Mouse (Mus musculus): Measurements from ENCODE around the gene Capg. TPM values are rescaled to one million over a fixed set of nuclear protein-coding genes. Genes with fewer than 3 reads are reported as not detected.

Capg gene
- polyA plus RNA-seq, 1 experiment: 67.8 TPM

- 50% methylated on average over 4 of the region's 4 CpGs for WGBS
- Histone ChIP-seq H3K4me3 (replicated peaks; ENCODE audit: extremely low read depth, low read depth, low read length) (no peak overlapping the region), H3K4me1 (ENCODE audit: control insufficient read depth, insufficient read depth, low read length) (peaks cover 5% of the 10 kb centered on the region; the same call in 1 of the 2 replicates)
- no peak for DNase-seq
- no peak for TF ChIP-seq POLR2A (IDR thresholded peaks at IDR 0.05; ENCODE audit: borderline replicate concordance, extremely low read depth, low read depth, low read length)
- TF ChIP-seq CTCF (IDR thresholded peaks at IDR 0.05; ENCODE audit: insufficient read depth, low read length): no peak
These were observed 66.1 kb downstream of the Capg start for GRCm38 (mm10) chr6:72610261-72610660.

Other genes starting within 250 kb of the Capg start
- 5,575 and 7,301 TPM in 2 replicates for gene Sftpb, start 239.8 kb upstream of the Capg start, polyA plus RNA-seq (2012; rRNA removed)
- 20.0 and 21.8 TPM in 2 replicates for gene Usp39, start 199.2 kb upstream of the Capg start, polyA plus RNA-seq (2012; rRNA removed)
- gene 0610030E20Rik, start 197.1 kb upstream of the Capg start, polyA plus RNA-seq (2012; rRNA removed): 19.3 and 21.3 TPM in 2 replicates
- 60.7 and 71.8 TPM in 2 replicates for gene Tmem150a, start 188.9 kb upstream of the Capg start, polyA plus RNA-seq (2012; rRNA removed)
- gene Rnf181, start 177.4 kb upstream of the Capg start, polyA plus RNA-seq (2012; rRNA removed): 96.8 and 123 TPM in 2 replicates
- 74.6 and 91.7 TPM in 2 replicates for gene Vamp5, start 163.9 kb upstream of the Capg start, polyA plus RNA-seq (2012; rRNA removed)
- gene Vamp8, start 153.7 kb upstream of the Capg start, polyA plus RNA-seq (2012; rRNA removed): 291 and 435 TPM in 2 replicates
- gene Ggcx, start 130.1 kb upstream of the Capg start, polyA plus RNA-seq (2012; rRNA removed): 43.4 and 46.2 TPM in 2 replicates
- gene Mat2a, start 104.8 kb upstream of the Capg start, polyA plus RNA-seq (2012; rRNA removed): 90.3 and 94.6 TPM in 2 replicates
- gene Sh2d6, start 22.7 kb upstream of the Capg start, polyA plus RNA-seq (2012; rRNA removed): 0.19 and 0.32 TPM in 2 replicates
- gene Elmod3, start 54.0 kb downstream of the Capg start, polyA plus RNA-seq (2012; rRNA removed): 17.6 and 24.2 TPM in 2 replicates
- gene Retsat, start 54.1 kb downstream of the Capg start, polyA plus RNA-seq (2012; rRNA removed): 27.7 and 38.8 TPM in 2 replicates
- gene Tgoln1, start 72.6 kb downstream of the Capg start, polyA plus RNA-seq (2012; rRNA removed): 60.0 and 72.4 TPM in 2 replicates
- 27.8 and 30.1 TPM in 2 replicates for gene Tcf7l1, start 244.9 kb downstream of the Capg start, polyA plus RNA-seq (2012; rRNA removed)

All from lung, adult 2 months (tissue).